Mouse (Mus musculus) layer of hippocampus, adult 9-10 months (tissue): Measurements from ENCODE around the gene Cep41.

Experiments used
- DNase-seq: peaks from one replicate; pipeline ENCODE4 v3.0.0; 2022; ENCODE audit warnings: low spot score

Gene Cep41

GRCm38 (mm10) chr6:30693350-30693991 lies at the start of gene Cep41:
Gene Cep41 (minus strand): TSS chr6:30693749.
- peak; percentile 90 for DNase-seq

- DNase-seq: no peak
These were observed 45.7 kb upstream of the Cep41 start for GRCm38 (mm10) chr6:30739177-30739747.

- DNase-seq: no peak
These were observed 45.0 kb upstream of the Cep41 start for GRCm38 (mm10) chr6:30738464-30739006.

GRCm38 (mm10) chr6:30737548-30738463 lies 44.3 kb upstream of the Cep41 start:
- DNase-seq: no peak

DNA sequence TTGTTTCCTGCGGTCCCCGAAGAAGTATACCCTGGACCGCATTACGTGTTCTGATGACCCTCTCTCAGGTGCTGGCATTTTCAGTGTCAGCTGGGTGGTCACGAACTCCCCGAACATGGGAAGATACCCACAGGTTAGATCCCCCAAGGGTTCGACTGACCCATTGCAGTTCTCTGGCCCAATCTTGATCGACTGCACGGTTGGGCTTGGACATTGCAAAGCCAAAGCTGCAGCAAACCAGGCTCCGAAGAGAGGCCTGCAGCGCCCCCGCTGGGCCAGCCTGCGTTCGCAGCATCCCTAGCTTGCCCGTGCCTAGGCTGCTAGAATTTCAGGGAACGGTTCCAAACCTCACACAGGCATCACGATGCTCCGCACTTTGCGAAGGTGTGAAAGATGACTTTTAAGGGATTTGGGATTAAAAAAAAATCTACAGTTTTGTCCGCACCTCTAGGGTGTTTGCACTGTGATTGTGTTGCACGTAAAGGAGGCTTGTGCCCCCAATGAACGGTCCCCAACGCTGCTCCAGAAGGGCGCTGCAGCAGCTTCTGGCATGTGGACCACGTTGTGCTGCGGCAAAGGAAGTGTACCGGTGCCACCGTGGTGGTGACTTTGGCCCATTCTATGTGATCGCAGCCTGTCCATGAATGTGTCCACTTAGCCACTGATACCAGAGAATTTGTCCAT lies 43.5 kb upstream of the Cep41 start:
- no peak for DNase-seq

DNA sequence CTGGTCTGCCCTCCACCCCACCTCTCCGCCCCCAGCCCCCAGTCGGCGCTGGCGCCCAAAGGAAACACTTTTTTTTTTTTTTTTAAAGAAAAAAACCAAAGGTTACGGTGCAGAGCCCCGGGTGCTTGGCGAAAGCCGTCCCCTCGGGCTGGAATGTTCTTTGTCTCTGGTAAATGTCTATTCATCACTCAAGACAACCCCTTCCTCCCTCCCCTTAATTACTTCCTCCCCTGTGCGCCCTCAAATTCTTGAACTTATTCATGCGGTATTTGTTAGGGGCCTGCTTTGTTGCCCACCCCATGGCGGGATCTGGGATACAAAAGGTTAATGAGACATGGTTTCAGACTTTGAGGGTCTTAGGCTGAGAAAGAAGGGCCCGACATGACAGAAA lies 42.8 kb upstream of the Cep41 start:
- DNase-seq: no peak

- DNase-seq: no peak
These were observed 42.3 kb upstream of the Cep41 start for GRCm38 (mm10) chr6:30735728-30736371.

DNA sequence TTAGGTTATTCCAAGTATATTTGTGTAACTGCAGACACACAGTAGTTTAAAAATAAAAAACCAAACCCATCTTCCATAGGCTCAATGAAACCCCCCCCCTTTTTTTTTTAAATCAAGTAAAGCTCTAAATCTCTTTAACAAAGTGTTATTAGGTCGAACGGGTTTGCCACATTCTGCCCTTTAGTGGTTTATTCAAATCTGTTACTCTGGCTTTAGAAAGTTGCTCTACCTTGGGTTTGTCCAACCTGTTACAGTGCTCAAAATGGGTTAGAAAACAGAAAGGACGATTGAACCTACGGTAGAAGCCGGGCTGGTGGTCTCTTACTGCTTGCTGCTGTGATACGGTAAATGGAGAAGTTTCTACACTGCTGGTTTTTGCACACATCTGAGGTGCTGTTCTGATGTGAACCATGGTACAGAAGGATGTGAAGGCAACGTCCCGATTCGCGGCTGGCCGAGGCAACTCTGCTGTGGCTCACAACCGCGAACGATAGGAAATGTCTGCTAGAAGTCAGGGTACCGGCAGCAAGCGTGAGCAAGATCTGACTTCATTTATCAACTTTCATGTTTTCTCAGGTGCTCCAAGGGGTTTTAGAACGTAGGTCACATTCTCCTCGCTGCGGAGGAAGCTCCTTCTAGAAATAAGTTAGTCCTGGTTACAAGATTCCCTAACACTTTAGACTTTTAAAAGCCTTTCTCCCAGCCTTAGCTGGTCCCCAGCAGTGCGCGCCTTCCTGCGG lies 41.6 kb upstream of the Cep41 start:
- DNase-seq: no peak

- no peak for DNase-seq
These were observed 40.9 kb upstream of the Cep41 start for GRCm38 (mm10) chr6:30734465-30734864.

- DNase-seq: no peak
These were observed 39.1 kb upstream of the Cep41 start for GRCm38 (mm10) chr6:30732571-30733130.

DNA sequence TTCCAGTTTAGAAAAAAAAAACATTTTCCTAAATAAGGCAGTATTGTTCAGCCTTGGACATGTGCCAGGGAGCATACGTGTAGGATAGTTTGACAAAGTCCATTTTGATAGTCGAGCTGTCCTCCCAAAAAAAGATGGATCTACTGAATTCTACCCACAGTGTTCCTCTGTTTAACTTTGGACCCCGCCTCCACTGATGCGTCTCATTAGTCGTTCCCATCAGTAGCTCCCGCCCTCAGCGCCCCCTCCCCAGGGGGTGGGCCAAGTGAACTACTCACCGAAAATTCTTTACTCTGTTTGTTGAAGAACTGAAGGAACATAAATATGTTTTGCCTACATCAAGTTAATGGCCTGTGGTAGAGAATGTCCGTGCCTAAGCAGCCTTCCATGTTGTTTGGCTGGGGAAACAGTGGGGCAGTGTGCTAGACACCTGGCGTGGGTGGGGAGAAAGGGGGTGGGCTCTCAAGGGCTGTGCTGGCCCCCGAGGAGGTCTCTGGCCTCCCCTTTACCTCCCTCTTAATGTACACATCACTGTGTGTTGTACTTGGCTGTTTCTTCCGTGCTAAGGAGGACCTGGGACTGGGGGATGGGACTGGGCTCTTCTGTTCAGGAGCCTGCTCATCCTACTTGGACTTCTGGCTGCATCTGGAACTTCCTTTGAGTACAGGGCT lies 36.9 kb upstream of the Cep41 start:
- DNase-seq: no peak

DNA sequence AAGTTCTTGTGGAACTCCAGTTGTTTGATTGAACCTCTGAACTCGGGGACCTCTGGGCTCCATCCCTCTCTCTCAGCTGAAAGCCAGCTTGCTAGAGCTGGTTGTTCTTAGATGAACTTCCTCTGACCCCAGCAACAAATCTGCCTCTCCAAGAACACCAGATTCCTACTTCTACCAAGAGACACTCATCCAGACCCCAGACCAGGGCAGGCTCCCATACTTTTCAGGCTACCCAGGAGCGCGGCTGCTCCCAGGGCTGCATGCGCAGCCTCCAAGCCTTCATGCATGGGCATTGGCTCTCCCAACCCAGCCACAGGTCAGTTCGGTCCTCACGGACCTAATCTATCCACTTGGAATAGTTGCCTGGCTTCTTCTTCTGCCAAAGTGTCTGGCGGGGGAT lies 29.8 kb upstream of the Cep41 start, which contains the start of gene Mest:
Gene Mest, plus strand, starts transcription at position 217 of the 400 bp plus-strand sequence.
- no peak for DNase-seq

DNA sequence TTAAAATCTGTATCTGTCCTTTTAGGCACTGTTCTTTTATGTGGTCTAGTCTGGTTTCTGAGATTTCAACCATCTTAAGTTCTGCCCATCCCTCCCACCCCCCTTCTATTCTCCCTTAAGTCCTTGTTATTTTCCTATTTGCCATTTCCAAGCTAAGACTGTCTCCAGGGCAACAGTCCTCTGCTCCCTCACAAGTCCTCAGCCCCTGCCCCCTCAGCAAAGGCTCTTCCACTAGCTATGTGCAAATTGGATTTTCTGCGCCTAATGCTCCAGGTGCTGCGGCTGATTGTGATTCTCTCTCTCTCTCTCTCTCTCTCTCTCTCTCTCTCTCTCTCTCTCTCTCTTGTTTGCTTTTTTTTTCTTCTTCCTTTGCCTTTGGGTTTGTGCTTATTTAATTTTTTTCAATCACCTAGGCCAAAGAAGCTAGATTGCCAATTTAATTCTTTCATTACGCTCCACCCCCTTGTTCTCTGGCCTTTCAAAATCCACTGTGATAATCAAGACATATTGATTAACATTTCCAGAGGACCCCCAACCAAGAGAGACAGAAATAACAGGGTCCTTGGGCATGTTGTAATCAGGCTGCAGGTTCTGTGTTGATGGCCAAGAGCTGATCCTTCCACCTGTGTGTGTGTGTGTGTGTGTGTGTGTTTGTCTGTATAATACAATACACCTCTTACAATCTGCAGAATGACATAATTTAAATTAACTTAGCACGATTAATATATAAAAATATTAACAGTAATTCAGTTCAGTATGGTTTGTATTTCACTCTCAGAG lies 29.0 kb upstream of the Cep41 start:
- DNase-seq: no peak

DNA sequence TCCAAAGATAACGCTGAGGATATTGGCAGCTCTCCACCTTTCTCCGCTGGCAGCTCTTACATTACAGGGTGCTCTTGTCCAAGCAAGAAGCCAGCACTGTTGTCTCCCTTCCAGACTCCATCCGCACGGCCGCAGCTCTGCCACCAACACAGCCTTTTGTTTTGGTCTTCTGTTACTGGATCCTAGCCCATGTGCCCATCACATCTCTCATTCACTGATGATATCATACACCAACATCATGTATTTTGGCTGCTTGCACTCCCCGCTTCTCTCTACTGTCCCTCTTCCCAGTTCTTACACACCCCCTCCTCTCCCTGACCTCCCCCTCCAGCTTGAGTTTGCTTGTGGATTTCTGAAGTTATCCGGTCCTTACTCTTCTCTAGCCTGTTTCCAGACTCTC lies 23.2 kb upstream of the Cep41 start:
- DNase-seq: no peak

GRCm38 (mm10) chr6:30714891-30715471 lies 21.4 kb upstream of the Cep41 start:
- DNase-seq: no peak

DNA sequence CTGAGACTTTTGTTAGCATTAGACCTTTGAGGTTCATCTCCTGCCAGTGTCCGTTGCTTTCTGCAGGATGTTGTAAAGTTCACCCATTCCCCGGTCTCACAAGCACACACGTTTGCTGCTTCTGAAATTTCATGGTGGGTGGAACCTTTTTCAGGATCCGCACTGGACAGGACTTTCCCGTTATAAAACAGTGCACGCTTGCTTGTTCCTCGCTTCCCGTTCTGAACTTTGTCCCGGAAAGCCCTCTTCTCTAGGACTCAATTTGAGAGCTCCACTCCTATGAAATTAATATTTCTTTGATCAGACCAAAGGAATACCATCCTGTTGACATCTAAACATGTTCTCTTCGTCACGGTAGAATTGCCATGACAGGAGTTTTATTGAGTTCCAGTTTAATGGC lies 20.3 kb upstream of the Cep41 start:
- DNase-seq: no peak

DNA sequence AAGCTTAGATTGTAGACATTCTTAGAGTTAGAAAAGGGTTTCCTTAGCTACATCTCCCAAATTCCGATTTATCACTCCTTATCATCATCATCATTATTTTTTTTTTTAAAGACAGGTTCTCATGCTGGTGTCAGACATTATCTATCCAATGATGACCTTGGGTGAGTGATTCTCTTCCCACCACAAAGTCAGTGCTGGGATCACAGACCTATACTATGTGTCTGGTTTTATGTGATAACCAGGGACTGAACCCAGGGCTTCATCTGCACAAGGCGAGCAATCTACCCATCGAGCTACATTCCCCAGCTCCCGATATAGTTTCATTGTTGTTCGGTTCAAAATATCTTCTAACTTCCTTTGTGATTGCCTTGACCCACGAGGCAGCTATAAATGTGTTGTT lies 19.9 kb upstream of the Cep41 start:
- DNase-seq: no peak

DNA sequence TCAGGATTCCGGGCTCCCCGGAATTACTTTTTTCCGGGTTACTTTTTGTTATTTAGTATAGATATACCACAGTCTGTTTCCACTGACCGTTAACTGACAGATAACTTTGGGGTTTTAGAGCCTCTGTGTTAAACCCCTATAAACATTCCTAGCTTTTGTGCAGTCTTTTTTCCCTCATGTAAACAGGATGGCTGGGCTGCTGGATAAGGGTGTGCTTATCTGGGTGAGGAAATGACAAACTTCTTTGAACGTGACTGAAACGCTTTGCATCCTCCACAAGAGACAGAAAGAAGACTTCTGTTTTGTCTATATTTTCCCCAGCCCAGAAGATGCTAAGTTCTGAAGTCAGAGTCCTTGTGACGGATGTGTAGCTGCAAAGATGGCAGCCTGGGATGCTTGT lies 18.9 kb upstream of the Cep41 start:
- DNase-seq: no peak

GRCm38 (mm10) chr6:30711365-30711763 lies 17.8 kb upstream of the Cep41 start:
- DNase-seq: no peak
